Mouse (Mus musculus) spleen, postnatal 4 days (tissue): Measurements from ENCODE around the gene Paqr8.
A peak's percentile ranks its signal among the peaks of the same experiment; 100 is the strongest.
"Not testable (repeated sequence)": the region's sequence is repeated elsewhere in the genome, so short reads cannot be mapped to it uniquely, and the experiment has no call there.

Source experiments
- DNase-seq, 2 experiments: peaks; one replicate each; pipeline ENCODE4 v3.0.0; 2022; ENCODE audit warnings: low spot score in 2 of 2

The Paqr8 gene

DNA sequence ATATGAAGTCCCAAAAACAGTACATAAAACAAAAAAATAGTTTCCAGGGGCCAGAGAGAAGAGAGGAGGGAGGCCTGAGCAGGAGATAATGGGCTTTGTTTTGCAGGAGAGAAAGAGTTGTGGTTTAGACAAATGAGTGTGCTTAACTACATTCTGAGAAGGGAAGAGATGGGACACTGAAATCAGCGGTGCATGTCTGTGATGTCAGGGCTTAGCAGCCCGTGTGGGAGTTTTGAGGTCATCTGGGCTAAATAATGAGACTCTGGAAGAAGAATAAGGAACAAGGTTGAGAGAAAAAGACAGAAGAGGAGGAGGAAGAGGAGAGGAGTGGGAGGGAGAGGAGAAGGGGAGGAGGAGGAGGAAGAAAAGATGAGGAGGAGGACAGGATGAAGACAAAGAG, 21.7 kb downstream of the Paqr8 start:
- no peak for DNase-seq

DNA sequence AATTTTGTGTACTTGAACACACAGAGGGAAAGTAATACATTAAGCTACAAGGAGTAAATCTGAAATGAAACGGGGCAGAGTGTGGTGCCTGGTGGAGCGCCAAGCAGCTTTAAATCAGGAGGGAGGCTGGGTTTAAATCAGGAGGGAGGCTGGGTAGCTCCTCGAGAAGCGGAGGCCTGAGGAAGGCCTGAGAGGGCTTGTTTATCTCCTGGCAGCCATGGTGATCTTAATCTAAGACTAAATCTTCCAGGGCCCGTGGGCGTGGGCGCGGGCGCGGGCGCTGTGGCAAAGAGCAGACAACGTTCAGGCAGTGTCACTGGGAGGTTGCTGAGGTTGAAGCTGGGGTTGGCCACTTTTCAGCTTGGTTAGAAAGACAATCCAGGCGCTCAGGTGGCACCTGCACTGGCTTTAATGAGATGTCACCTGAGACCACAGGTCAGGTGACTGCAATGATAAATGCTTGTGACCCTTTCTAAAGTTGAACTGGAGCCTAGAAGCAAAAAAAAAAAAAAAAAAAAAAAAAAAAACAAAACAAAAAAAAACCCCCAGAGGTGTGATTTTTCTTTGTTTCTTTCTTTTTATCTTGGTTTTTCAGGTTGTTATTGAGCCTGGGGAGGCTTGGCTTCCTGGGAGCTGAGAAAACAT, 22.2 kb downstream of the Paqr8 start:
- DNase-seq: no peak

DNA sequence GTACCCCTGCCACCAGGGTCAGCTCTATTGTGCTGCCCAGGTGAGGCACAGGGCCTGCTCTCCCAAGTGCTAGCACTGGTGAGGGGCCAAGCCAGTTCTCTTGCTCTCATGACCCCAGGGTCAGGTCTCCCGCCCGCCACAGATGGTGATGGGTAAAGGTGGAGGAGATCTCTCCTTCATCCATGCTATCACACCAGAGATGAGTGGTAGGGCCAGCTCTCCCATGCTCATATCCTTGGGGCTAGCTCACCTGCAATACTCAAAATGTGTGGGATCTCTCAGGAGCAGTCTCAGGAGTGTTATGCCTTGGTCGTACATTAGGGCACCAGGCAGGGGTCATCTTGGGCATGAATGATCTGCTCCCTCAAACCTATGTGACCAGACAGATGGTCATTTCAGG, 24.4 kb downstream of the Paqr8 start:
- no peak for DNase-seq

DNA sequence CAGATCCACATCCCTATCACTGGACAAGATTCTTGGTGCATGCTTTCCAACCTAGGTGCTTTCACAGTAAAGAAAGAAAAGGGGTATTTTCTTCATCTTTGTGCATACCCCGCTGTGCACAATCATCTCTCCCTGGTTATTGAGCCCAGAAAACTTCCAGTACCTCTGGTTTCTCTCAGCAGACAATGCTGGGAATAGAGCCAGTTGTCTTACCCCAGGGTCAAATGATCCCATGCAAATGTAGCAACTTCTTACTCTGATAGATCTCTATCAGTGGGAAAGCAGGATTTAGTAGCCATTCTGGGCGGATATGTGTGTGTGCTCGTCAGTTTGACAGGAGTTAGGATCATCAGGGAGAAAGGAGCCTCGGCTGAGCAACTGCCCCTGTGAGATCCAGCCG, 25.2 kb downstream of the Paqr8 start:
- DNase-seq: no peak

DNA sequence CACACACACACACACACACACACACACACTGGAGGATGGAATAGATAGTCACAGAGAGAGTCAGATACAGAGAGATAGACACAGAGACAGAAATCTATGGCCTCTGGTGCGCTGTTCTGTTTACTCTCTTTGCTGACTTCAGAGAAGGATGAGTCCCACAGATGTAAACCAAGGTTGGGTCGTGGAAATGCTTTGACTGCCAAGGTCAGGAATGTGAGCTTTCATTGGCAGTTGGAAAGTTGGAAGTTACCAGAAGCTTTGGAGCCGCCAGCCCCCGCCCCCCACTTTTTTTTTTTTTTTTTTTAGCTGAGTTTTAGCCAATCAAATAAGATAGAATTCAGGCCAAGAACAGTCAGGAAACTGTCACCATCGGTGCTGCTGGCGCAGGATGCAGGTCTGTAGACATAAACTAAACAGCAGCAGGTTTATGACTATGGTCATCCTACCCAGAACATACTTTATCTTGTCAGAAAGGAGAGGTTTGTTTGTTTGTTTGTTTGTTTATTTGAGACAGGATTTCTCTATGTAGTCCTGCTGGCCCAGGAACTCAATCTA, 27.2 kb downstream of the Paqr8 start:
- DNase-seq: no peak

DNA sequence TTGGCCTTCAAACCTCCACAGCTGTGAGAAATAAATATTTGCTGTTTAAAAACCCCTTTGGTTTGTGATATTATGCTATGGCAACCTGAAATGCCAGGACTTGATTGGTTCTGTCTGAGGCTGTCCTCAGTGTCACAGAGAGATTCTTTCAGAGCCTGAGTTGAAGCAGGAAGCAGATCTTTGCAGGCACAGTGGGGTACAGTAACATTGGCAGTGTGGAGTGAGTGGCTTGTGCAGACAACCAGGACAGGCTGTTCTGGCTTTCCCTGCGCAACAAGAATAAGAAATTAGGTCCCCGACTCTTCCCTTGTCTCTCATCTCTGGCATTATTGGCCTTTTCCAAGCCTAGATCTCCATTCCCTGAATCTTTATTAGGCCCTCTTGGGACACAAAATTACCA, 29.3 kb downstream of the Paqr8 start:
- no peak for DNase-seq

DNA sequence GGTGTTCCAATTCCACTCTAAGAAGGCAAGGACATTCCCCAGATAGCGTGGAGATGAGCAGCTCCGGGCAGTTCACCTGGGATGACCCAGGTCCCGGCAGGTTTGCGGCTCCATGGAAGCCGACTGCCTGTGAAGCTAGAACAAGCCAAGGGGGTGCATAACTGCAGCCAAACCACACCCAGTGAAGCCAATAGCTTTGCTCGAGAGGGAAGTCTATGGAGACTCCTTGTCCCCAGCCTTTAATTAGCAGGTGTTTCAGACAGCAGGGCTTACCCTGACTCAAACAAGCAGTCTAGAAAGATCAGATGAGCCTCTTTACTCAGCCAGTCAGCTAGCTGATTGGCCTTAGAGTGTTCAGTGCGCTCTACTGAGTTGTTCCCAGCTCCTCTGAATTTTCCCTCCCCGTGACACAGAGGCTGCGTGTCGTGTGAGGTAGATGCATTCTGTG, 30.7 kb downstream of the Paqr8 start:
- no peak for DNase-seq

DNA sequence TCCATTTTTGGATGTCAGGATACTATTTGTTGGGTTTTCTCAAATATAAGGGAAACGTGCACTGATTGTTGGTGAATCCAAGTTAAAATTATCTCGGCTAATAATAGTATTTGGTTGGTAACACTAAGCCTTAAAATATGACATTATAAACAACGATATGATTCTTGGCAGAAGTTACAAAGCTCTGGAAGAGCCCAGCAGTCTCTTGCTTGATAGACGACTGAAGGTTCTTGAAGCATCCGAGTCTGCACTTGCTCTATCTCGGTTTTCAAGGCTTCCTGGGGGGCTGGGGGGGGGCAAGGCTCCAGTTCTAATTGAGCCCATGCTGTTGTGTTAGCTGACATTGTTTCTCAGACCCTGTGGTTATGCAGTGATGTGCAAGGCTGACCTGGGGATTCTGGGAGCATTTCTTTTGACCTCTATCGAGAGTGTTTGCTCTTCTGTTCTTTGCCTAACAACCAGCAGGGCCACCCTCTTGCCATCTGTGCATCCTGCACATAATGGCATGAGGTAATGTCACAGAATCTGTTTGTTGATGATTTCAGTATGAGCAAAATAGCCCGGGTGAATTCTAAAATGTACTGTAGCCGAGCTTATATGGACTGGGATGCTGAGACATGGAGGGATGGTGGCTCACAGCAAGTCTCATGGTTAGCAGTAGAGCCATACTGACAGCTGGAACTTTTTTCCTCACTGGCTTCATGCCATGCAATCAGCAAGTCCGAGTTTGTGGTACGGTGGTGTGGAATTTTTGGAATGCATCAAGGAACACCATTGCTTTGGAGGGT, 32.4 kb downstream of the Paqr8 start:
- no peak for DNase-seq

DNA sequence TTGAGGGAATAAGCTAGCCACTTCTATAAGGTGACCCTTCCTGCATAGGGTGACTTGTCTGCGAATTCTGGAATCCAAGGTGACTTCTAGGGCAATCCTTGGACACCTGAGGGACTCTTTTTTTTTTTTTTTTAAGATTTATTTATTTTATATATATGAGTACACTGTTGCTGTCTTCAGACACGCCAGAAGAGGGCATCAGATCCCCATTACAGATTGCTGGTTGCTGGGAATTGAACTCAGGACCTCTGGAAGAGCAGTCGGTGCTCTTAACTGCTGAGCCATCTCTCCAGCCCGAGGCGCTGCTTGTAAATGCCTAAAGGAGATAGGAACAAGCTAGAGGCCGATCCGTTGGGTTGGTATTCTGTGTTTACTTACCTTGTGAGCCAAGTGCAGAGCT, 34.9 kb downstream of the Paqr8 start:
- not testable (repeated sequence) for DNase-seq

DNA sequence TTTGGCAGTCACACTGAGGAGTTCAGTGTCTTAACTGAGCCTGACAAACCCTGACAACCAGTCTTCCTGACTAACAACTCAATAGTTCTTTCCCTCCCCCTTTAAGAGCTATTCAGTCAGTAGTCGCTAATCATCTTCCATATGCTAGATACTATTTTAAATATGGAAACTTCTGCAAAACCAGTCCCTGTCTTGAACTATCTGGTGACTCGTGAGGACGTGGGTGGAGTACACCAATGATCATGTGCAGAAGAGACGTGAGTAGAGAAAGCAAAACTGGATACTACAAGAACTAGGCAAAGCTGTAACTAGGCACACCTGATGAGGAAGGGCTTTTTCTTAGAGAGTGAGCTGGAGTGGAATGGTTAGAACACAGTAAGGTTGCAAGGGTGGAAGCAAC, 35.5 kb downstream of the Paqr8 start:
- no peak for DNase-seq

DNA sequence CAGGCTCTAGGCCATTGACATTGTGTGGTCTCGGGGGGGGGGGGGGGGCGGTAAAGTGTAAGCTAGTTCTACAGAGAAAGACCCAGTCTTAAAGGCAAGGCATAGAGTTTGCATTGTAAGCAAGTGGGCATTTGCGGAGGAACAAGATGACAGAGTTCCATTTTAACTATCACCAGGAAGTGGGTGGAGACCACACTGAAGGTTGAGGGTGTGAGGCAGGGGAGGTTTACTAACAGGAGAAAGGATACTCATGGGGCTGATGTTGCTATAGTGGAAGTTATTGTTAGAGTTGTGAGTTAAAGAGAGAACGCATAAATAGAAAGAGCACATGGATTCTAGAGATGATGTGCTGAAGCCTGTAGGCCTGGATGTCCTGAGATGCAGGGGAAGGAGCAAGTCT, 36.0 kb downstream of the Paqr8 start:
- no peak for DNase-seq

DNA sequence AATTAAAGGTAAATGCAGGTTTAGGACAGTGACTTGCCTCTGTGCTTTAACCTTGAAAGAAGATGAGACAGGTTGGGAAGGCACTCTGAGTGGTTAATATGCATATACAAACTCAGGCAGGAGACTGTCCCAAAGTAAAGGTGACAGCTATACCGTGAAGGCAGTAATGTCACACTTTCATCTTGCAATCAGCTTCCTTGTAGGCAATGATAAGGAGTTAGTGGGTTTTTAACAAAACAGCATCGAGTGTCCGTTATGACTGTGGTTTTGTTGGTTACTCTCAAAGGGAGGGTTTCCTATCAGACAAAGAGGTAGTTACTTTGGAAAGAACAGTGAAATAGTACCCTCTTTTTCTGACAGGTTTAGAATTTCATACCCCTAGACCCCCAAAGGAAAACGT, 38.1 kb downstream of the Paqr8 start:
- no peak for DNase-seq

DNA sequence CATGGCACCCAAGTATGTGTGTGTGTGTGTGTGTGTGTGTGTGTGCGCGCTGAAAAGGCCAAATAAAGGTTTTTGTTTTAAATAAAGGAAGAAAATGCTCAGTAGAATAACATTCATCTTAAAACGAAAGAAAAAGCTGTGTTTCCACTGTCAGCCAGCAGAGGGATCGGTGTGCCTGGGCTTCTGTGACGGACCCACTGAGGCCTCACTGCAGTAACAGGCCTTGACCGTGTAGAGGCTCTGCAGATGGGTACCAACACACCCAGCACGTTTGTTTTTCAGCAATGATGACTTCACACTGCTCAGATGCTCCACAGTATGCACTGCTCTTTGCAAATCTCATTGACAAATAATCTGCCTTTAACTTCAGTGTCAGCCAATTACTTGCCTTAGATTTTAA, 43.1 kb downstream of the Paqr8 start:
- peak; percentile 53 to 82 for DNase-seq

DNA sequence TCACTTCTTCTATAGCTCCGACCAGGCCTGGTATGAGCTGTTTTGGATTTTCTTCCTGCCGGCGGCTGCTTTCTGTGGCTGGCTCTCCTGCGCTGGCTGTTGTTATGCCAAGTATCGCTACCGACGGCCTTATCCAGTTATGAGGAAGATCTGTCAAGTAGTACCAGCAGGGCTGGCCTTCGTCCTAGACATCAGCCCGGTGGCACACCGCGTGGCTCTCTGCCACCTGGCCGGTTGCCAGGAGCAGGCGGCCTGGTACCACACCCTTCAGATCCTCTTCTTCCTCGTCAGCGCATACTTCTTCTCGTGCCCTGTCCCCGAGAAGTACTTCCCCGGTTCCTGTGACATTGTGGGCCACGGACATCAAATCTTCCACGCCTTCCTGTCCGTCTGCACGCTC, 44.7 kb downstream of the Paqr8 start:
- DNase-seq: peak in 1 of 2 experiments; percentile 45

DNA sequence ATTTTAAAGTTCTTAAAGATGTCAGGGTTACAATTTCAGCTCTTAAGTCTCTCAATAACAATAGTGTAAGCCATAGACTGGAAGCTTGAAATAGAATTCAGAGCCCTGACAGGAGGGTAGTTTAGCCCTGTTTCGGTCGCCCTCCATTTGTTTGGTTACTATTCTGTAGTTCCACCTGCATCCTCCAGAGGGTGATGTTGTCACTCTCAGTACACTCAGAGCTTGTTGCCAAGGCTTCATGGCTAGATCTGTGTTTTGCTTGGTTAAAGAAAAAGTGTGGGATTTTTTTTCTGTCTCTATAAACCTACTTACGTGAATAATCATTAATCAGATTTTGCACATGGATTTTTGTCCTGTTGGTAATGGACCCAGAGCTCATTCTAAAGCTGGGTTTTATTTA, 48.6 kb downstream of the Paqr8 start:
- peak; percentile 47 to 70 for DNase-seq

DNA sequence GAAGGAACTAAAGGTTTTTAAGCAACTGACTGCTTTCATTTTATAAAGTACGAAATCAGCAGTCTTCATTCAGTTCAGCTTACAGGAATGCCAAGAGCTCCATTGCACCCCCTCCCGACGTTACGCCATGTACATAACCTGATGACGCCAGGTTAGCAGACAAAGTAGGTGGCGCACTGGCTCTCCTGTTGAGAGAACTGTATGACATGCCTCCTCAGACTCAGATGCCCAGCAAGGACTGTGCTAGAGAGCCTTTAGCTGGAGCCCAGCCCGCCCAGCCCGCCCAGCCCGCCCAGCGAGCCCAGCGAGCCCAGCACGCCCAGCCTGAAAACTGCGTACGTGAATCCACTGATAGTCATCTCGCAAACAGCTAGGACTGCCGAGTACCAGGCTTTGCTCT, 49.7 kb downstream of the Paqr8 start:
- DNase-seq: peak; percentile 29 to 62

DNA sequence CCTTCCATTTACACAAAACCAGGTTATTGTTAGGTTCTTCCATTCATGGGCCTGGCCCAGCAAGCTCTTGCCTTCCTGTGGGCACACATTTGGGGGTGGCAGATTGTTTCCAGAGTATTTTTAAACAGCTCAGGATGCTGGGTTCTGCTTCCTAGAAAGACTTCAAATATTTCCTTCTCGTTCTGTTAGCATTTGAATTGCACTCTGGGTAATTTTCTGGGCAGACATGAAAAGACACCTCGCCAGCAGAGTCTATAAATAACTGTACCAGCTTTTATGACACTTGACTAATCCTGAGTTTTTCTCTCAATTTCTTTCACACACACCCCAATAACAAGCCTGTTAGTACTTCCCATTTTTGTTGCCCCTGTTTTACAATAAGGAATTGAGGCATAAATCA, 50.9 kb downstream of the Paqr8 start:
- DNase-seq: no peak

DNA sequence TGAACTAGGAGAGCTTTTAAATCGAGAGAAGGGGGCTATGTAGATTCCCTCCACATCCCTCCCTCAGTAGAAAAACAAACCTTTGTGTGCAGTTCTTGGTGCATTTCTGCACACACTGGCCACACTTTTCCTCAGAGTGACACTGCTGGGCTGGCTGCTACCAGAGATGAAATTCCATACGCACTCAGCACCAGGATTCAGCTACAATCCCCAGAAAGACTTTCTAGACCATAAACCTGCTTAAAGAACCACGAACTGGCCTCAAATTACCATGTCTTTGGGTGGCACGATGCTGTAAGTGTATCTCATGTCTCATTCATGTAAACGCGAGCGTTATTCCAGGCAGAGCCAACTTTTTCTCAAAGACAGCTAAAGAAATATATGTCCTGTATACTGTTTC, 51.5 kb downstream of the Paqr8 start:
- no peak for DNase-seq

DNA sequence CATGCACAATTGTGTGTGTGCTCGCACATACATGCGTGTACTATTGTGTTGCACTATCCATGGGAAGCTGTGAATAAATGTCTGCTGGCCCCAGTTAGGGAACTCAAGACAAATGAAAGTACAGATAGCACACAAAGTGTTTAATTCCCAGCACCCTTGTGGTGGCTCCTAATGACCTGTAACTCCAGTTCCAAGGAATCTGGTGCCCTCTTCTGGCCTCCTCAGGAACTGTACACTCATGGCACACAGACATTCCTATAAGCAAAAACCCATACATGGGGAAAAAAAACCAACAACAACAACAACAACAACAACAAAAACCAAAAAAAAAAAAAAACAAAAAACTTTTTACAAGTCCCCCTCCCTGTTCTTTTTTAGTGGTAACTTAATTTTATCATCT, 52.6 kb downstream of the Paqr8 start:
- DNase-seq: no peak

DNA sequence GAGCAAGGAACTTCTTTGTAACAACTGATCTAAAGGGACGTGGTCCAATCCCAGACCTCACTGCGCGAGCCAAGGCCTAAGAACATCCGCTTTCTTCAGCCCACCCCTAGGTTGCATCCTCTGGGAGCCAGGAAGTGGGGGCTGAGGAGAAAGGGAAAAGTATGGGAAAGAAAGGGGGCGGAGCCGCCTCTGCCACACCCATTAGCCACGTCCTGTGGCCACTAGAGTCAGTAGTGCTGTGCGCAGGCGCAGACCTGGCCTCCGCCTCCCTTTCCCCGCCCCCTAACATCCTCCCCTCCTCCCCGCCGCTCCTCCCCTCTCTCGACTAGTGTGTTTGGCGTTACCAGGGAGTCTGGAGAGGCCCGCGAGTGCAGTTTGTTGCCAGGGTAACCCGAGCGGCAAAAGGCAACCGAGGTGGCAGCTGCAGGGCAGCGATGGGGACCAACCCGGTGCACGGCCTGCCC, 60.9 kb downstream of the Paqr8 start, which contains the start of gene Efhc1:
TSS of gene Efhc1 (plus strand) at position 327 of the 464 bp plus-strand sequence.
- peak; percentile 74 to 87 for DNase-seq

DNA sequence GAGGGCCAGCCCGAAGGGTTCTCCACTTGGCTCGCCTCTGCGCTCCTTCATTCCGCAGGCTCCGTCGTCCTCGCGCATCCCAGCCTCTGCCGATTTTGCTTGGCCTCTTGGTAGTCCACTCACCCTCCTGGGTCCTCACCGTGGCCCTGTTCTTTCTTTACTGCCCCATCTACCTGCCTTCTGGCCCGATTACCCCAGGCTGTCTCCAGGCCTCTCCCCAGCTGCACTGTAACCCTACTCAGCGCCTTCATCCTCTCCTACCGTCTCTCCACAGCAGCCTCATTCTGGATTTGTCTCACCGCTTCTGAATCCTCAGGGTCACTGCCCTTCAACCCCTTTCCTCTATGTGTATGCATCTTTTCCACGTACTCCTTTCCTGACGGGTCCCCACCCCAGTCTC, 61.4 kb downstream of the Paqr8 start:
- no peak for DNase-seq

DNA sequence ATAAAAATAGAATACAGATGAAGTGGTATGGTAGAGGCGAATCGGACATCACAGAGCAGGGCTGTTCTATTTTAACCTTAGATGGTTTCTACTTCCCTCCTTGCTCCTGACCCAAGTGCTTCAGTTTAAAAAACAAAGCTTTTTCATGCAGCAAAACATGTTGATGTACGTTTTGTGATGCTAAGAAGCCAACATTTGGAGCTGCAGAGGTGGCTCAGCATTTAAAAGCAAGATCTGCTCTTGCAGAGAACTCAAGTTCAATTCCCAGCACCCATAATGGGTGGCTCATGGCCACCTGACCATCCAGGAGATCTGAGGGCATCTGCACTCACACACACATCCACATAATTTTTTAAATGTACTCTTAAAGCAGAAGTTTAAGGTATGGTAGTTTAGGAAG, 64.5 kb downstream of the Paqr8 start:
- no peak for DNase-seq

DNA sequence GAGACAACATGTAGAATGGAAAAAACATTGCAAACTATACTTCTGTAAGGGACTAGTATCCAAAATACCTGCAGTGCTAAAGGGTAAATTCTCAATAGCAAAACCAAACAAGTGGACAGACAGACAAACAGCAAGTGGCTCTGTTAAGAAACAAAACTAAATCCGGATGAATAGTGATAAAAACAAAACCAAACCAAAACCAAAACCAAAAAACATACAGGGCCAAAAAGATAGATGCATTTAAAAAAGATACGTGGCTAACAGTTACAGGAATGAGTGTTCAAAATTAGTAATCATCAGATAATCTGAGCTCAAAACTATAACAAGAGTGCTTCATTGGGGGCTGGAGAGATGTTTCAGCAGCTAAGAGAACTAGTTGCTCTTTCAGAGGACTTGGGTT, 79.2 kb downstream of the Paqr8 start:
- DNase-seq: no peak
